Mouse (Mus musculus): Measurements from ENCODE around the gene Piga. TPM values are rescaled to one million over a fixed set of nuclear protein-coding genes. Genes with fewer than 3 reads are reported as not detected.

Gene Piga
- polyA plus RNA-seq (2012; rRNA removed), result 5.2 and 5.8 TPM in 2 replicates

DNA sequence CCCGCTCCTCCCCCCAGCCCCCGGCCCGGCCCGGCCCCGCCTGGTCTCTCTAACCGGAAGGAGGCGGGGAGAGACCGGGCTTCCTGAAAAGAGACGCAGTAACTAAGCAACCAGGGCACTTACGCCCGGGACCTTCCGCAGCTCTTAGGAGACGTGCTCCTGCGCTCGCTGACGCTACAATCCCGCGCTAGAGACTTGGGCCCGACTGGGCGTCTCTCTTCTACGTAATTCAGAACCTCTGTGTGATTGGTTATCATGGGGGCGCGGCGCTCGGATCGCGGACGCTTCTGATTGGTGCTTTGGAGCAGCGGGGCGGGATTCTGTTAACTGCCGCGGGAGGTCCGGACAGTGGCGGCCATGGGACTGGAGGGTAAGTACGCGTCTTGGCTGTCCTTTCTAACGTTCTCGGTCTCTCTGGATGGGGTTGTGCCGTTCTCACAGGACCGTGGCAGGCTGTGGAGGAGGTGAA, at the start of gene Piga:
Gene Piga, plus strand, starts transcription at position 317 of the 469 bp plus-strand sequence.
- no peaks in the 10 kb centered on the region for H3K4me1 ChIP-seq (ENCODE audit: control insufficient read depth, insufficient read depth, low read length)
- no peak within 1 kb of the TSS for H3K27ac ChIP-seq (ENCODE audit: insufficient read depth, low read length)
- peak within 1 kb of the TSS; percentile 88 for H3K4me3 ChIP-seq (ENCODE audit: insufficient read depth, low read length)
- TF ChIP-seq CTCF (IDR thresholded peaks at IDR 0.05; ENCODE audit: extremely low read depth, insufficient read depth, low read length) (no peak), POLR2A (IDR thresholded peaks at IDR 0.05; ENCODE audit: extremely low read depth, insufficient read depth, low read length) (peak; percentile 62; the same call in 1 of the 2 replicates)

DNA sequence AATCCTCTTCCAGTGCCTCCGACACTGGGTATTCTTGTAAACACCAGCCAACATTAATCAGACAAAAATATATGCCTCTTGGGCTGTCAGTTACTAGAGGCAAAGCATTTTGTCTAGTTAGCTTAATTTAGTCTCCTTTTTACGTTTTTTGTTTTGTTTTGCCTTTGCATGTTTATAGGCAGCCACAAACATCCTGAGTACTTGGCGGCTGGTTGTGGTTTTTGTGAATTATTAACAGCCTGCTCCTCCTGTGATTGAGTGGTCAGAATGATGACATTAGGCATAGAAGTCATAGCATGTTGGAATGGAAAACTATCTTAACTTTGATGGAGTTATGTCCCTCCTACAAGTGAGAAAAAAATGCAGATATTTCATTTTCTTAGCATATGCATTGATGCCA, 49.0 kb upstream of the Piga start:
- no peak for TF ChIP-seq POLR2A (IDR thresholded peaks at IDR 0.05; ENCODE audit: extremely low read depth, insufficient read depth, low read length)
- no peak for TF ChIP-seq CTCF (IDR thresholded peaks at IDR 0.05; ENCODE audit: extremely low read depth, insufficient read depth, low read length)
- Histone ChIP-seq H3K4me3 (ENCODE audit: insufficient read depth, low read length) (no peak overlapping the region), H3K4me1 (ENCODE audit: control insufficient read depth, insufficient read depth, low read length) (no peaks in the 10 kb centered on the region), H3K27ac (ENCODE audit: insufficient read depth, low read length) (no peak overlapping the region)

DNA sequence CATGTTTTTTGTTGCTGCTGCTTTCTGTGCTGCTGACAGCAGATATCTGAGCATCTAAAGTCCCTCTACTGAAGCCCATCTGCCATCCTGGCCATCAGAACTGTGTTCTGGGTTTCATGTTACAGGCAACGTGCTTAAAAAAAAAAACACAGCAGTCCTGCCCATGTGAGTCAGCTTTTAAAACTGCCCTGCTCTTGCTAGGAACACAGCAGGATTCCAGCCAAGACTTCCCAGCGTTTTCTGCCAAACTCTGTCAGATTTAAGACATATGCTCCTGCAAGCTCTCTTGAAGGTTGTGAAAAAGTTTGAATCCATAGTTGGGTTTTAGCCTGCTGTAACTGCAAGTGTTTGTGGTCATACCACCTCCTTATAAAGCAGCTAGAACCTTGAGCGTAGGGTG, 46.5 kb upstream of the Piga start, which contains the start of gene Vegfd:
Gene Vegfd, plus strand, starts transcription at position 298 of the 400 bp plus-strand sequence.
- TF ChIP-seq CTCF (IDR thresholded peaks at IDR 0.05; ENCODE audit: extremely low read depth, insufficient read depth, low read length) (no peak), POLR2A (IDR thresholded peaks at IDR 0.05; ENCODE audit: extremely low read depth, insufficient read depth, low read length) (no peak)
- no peak within 1 kb of the TSS for H3K4me3 ChIP-seq (ENCODE audit: insufficient read depth, low read length)
- no peak within 1 kb of the TSS for H3K27ac ChIP-seq (ENCODE audit: insufficient read depth, low read length)
- no peaks in the 10 kb centered on the region for H3K4me1 ChIP-seq (ENCODE audit: control insufficient read depth, insufficient read depth, low read length)

DNA sequence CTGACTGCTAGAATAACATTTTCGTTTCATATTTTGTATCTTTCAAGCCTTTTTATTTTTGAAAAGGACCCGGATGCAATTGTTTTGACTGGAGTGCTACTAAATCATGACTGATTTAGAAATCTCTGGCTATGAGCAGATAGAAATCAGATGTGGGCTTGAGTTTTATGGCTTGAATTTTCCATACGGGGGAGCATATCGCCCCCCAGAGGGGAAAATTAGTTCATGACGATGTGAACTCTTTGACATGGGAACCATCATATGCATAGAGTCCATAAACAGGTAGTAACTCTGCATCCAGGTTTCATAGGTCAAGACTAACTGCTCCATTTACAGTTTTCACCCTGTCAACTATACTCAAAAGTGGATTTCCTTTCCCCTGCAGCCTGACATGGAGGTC, 45.0 kb upstream of the Piga start:
- H3K27ac ChIP-seq (ENCODE audit: insufficient read depth, low read length), result no peak overlapping the region
- H3K4me3 ChIP-seq (ENCODE audit: insufficient read depth, low read length), result no peak overlapping the region
- TF ChIP-seq POLR2A (IDR thresholded peaks at IDR 0.05; ENCODE audit: extremely low read depth, insufficient read depth, low read length), result no peak
- no peak for TF ChIP-seq CTCF (IDR thresholded peaks at IDR 0.05; ENCODE audit: extremely low read depth, insufficient read depth, low read length)
- H3K4me1 ChIP-seq (ENCODE audit: control insufficient read depth, insufficient read depth, low read length), result no peaks in the 10 kb centered on the region

DNA sequence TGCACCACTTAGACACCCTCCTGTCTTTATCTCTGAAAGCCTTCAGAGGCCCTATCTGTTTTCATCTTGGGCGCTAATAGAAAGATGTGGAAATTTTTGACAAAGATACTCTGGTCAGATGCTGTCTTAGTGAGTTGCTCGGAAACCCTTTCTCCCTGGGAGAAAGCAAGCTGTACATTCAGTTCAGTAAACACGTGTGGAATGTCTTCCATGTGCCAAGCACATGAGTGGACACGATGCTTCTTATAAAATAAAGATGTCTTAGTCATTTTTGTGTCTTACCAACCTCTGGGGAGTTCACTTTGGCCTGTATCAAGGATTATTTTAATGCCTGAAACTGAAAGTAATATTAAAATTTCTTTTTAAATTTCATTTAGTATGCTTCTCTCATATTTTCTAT, 39.9 kb upstream of the Piga start:
- Histone ChIP-seq H3K4me1 (ENCODE audit: control insufficient read depth, insufficient read depth, low read length) (no peaks in the 10 kb centered on the region), H3K4me3 (ENCODE audit: insufficient read depth, low read length) (no peak overlapping the region), H3K27ac (ENCODE audit: insufficient read depth, low read length) (no peak overlapping the region)
- TF ChIP-seq POLR2A (IDR thresholded peaks at IDR 0.05; ENCODE audit: extremely low read depth, insufficient read depth, low read length) (no peak), CTCF (IDR thresholded peaks at IDR 0.05; ENCODE audit: extremely low read depth, insufficient read depth, low read length) (no peak)

DNA sequence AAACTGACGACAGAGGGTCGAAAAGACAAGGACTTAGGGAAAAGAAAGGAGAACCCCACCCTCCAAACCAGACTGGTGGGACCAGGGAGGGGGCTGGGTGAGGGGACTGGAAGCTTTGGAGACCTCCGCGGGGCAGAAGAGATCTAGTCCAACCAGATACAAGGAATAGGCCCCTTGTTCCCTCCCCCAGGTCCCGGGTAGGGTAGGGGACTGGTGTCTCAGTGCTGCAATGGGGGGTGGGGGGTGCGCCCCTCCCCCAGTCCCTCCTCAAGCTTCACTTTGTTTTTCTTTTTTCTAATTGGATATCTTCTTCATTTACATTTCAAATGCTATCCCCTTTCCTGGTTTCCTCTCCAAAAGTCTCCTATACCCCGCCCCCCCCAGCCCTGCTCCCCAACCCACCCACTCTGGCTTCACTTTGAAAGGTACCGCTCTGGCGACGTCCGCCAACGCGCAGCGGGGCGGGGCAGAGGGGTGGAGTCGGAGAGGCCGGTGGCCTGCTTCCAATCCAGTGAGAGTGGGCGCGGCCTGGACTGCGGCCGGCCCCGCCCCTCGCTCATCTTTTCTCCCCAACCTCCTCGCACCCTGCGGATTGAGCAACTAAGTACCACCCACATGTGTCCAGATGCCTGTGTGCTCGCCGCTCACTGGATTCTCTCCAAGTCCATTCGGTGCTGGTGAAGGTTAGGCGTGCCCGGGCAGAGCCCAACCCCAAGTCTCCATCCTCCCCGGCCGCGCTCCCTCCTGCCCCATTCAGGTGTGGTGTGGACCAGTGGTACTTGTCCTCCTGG, 37.8 kb upstream of the Piga start:
- TF ChIP-seq POLR2A (IDR thresholded peaks at IDR 0.05; ENCODE audit: extremely low read depth, insufficient read depth, low read length) (no peak), CTCF (IDR thresholded peaks at IDR 0.05; ENCODE audit: extremely low read depth, insufficient read depth, low read length) (no peak)
- no peak overlapping the region for H3K27ac ChIP-seq (ENCODE audit: insufficient read depth, low read length)
- H3K4me1 ChIP-seq (ENCODE audit: control insufficient read depth, insufficient read depth, low read length), result no peaks in the 10 kb centered on the region
- peak overlapping the region; percentile 37 for H3K4me3 ChIP-seq (ENCODE audit: insufficient read depth, low read length)

DNA sequence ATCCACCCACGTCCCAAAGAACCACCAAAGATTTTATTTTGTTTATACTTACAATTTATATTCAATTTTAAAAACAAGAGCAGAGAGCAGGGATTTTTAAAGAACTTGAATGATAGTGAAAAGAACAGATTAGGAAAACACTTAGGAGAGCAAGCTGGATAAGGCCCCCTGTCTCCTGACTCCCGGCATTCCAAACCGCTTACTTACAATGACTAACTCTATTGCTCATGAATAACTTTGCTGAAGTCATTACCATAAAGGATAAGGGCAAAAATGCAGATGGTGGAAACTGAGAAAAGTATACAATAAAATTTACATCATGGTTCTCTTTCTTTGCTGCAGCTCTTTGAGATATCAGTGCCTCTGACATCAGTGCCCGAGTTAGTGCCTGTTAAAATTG, 25.5 kb upstream of the Piga start:
- Histone ChIP-seq H3K4me3 (ENCODE audit: insufficient read depth, low read length) (no peak overlapping the region), H3K27ac (ENCODE audit: insufficient read depth, low read length) (no peak overlapping the region), H3K4me1 (ENCODE audit: control insufficient read depth, insufficient read depth, low read length) (no peaks in the 10 kb centered on the region)
- TF ChIP-seq POLR2A (IDR thresholded peaks at IDR 0.05; ENCODE audit: extremely low read depth, insufficient read depth, low read length) (no peak), CTCF (IDR thresholded peaks at IDR 0.05; ENCODE audit: extremely low read depth, insufficient read depth, low read length) (no peak)

DNA sequence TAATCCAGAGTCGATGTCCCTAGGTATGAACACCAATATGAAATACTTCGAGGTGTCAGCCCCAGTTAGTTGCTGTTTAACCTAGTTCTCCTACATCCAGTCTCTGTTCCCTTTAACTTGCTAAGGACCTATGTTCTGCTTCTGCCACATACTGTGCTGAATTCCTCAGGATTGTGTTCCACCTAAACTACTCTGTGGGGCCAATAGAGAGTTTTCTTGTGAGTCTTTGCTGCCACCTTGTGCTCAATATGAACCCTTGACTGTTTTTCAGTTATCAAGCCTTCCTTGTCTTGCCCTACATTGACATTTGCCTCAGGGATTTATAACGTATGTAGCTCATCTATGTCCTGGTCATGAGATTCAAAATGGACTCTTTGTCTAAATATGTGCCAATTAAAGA, 21.1 kb upstream of the Piga start:
- Histone ChIP-seq H3K4me1 (ENCODE audit: control insufficient read depth, insufficient read depth, low read length) (no peaks in the 10 kb centered on the region), H3K27ac (ENCODE audit: insufficient read depth, low read length) (no peak overlapping the region), H3K4me3 (ENCODE audit: insufficient read depth, low read length) (no peak overlapping the region)
- TF ChIP-seq POLR2A (IDR thresholded peaks at IDR 0.05; ENCODE audit: extremely low read depth, insufficient read depth, low read length) (no peak), CTCF (IDR thresholded peaks at IDR 0.05; ENCODE audit: extremely low read depth, insufficient read depth, low read length) (peak; percentile 36; the same call in 1 of the 2 replicates)

DNA sequence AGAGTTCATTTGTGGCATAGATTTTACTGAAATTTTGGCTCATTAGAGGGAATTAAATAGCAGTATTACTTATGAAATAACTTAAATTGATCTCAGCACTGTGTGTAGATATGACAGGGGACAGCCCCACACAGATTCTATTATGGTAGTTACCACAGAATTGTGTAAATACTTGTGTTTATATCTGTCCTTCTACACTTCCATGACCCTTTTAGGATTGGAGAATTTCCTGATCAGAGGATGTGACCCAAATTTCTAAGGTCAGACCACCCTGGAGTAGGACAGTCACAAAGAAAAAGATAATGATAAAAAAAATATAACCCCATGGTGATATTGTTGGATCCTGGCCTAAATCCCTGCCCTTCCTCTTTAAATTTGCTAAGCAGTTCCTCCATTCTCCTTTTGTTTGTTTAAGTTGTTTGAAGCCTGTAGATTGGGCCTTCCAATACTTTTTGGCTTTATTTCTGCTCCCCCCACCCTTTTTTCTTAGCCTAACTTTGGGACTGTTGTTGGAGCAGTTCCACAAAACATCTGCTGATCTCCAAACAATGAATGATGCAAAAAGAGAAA, 14.4 kb upstream of the Piga start:
- Histone ChIP-seq H3K4me1 (ENCODE audit: control insufficient read depth, insufficient read depth, low read length) (no peaks in the 10 kb centered on the region), H3K4me3 (ENCODE audit: insufficient read depth, low read length) (no peak overlapping the region), H3K27ac (ENCODE audit: insufficient read depth, low read length) (no peak overlapping the region)
- TF ChIP-seq CTCF (IDR thresholded peaks at IDR 0.05; ENCODE audit: extremely low read depth, insufficient read depth, low read length) (no peak), POLR2A (IDR thresholded peaks at IDR 0.05; ENCODE audit: extremely low read depth, insufficient read depth, low read length) (no peak)

Measured in cortical plate, adult 2 months (tissue).